Mouse (Mus musculus): ENCODE data around the gene Edar. TPM values are rescaled to one million over a fixed set of nuclear protein-coding genes. Genes with fewer than 3 reads are reported as not detected.
A peak's percentile ranks its signal among the peaks of the same experiment; 100 is the strongest.

Edar gene
- total RNA-seq, 2 experiments from 2014 or later, result 0.41 to 0.43 TPM

DNA sequence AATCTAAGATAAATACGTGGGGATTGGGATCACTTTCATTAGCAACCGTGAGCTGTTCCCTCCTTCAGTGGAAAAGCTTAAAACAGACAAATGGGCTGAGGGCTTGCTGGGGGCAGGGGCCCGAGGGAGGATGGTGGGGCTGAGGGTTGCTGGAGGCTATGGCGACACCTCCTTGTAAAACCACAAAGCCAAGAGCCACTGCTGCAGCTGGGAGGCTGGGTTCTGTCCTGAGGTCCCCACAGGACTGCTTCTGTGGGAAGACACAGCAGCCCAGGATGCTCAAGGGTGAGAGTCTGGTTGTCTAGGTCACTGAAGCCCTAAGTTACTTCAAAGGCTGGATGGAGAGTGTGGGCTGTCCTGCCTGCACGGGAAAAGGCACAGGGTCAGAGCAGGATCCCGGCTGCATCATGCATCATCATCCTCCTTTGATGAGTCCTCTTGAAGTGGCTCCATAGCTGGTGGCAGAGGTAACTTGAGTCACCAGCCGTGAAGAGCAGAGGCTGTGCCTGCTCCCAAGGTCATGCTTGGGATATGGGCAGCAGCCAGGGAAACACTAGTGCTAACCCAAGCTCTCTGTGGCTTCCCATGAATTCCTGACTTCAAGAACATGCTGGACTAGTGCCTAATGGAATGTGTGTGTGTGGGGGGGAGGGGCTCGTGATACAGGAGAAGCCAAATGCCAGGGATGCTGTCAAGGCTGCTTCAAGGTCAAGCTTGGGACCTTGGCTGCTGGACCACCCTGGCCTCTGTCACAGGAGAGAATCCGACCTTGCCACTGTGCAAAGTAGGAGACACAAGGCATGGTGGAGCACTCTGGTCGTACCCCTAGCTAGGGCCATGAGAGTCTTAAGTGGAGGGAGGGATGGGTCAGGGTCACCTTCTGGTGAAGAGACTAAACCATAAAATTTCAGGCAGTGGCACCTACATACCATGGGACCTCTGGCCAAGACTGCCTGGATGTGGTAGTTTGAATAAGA, 22.7 kb downstream of the Edar start:
- no peak for DNase-seq (ENCODE audit: extremely low spot score in 1 of 2, low spot score in 2 of 2)
- intact Hi-C loops (cut with DNase I), result no loop called here

DNA sequence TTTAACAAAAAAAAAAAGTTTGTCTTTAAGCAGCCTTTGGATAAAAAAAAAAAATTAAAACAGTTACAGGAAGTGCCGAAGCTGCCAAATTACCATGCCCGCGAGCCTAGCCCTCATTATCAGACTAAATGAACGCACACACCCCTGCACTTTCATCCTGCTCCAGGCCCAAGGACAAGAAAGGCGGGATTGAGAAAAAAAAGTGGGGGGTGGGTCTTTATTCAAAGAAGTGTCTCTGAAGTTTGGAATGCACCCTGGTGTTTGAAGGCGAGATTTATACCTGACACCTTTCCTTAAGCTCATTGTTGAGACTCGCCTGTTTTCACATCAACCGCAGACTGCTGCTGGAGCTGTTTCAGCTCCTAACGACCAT, 23.4 kb downstream of the Edar start:
- DNase-seq (ENCODE audit: extremely low spot score in 1 of 2, low spot score in 2 of 2), result no peak
- intact Hi-C loops (cut with DNase I), result no loop called here

DNA sequence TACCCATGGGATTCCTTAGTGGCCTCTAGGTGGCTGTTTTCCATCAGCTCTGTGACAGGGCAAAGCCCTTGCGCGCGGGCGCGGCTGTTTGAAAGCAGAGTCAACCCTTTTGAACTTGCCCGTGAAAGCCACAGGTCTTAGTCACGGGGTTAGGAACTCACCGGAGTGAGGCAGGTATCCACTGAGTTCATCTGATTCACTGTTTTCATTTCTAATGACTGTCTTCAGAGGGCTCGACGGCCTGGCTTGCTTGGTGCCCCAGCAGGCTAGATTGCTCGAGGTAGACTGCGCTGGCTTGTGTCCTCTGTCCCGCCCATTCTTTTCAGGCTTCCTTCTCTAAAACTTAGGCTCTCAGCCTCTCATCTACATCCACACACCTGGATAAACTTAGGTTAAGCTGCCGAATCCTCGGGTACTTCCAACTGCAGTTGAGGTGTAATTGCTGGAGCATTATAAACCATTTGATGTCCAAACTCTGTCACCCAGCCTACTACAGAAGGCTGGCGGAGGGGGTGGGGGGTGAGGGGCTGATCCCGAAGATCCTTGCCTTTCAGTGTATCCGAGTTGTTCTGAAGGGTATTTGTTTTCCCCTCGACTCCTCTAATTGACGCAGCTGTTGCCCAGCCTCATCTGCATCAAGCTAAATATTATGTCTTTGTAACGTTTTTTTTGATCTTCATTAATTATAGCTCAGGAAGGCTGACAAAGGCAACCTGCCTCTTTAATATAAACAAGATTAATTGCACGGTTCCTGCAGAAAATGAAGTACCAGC, 24.0 kb downstream of the Edar start:
- intact Hi-C loops (cut with DNase I), result no loop called here
- DNase-seq (ENCODE audit: extremely low spot score in 1 of 2, low spot score in 2 of 2), result no peak

DNA sequence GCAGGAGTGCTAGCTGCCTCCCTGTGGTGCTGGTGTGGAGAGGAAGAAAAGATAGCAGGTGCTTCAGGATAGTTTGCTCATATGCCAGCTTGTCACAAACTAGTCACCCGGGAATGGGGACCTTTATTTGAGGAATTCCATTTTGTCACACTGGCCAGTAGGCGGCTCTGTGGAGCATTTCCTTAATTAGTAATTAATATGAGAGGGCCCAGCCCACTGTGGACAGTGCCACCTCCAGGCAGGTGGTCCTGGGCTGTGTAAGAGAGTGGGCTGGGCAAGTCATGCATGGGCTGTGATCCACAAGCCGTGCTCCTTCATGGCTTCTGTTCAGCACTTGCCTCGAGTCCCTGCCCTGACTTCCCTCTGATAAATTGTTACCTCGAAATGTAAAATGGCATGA, 26.7 kb downstream of the Edar start:
- intact Hi-C loops (cut with DNase I), result no loop called here

DNA sequence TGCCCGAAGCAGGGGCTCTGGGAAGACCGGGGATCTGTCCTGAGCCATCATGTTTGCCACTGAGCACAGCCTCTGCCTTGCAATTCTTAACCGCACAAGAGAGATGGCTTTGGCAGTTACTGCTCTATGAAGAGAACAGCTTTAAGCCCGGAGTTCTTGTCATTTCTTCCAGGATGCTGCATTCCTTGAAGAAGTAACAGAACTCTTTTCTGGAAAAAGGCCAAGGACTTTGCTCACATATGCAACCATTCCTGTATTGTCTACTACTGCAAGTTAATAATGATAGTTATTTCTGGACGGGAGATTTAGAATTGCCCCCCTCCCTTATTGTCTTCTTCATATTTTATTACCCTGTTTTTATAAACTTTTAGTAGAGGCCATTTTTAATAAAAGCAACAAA, 30.8 kb downstream of the Edar start:
- intact Hi-C loops (cut with DNase I), result no loop called here
- no peak for DNase-seq (ENCODE audit: extremely low spot score in 1 of 2, low spot score in 2 of 2)

More for the DNA sequence above, 26.7 kb downstream of the Edar start:
- DNase-seq (ENCODE audit: extremely low spot score in 1 of 2, low spot score in 2 of 2), result no peak

DNA sequence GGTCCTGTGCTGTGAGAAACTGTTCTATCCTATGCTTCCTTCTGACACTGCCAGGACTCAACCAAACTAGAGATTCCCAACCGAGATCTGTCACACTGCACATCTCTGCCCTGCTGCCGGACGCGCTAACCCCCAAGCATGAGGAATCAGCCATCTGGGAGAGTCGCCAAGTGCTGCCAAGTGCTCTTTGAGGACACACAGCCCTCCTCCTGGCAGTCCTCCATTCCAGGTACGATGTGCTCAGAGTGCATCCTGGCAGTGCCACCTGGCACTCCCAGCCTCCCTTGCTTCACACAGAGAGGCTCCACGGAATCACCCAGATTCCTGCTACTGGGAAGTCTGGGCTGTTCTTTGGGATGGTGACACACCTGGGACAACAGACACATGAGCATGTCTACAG, 31.3 kb downstream of the Edar start:
- no peak for DNase-seq (ENCODE audit: extremely low spot score in 1 of 2, low spot score in 2 of 2)
- intact Hi-C loops (cut with DNase I), result no loop called here

DNA sequence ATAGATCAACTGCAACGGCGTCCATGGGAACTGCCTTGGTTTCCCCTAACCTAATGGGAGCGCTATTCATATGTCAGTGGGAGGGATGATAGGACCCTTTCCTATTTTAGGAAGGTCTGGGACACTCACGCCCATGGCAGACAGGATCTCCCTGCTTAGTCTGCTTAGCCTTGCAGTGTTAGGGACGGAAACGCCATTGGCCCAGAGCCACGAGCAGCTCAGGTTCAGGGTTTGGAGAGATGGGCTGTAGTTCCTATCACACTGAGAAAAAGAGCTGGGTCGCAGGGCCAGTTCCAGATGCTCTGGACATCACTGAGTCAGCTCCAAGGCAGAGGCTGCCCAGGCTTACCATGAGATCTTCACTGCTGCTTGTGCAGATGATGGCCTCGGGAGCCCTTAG, 32.5 kb downstream of the Edar start:
- intact Hi-C loops (cut with DNase I), result no loop called here
- no peak for DNase-seq (ENCODE audit: extremely low spot score in 1 of 2, low spot score in 2 of 2)

DNA sequence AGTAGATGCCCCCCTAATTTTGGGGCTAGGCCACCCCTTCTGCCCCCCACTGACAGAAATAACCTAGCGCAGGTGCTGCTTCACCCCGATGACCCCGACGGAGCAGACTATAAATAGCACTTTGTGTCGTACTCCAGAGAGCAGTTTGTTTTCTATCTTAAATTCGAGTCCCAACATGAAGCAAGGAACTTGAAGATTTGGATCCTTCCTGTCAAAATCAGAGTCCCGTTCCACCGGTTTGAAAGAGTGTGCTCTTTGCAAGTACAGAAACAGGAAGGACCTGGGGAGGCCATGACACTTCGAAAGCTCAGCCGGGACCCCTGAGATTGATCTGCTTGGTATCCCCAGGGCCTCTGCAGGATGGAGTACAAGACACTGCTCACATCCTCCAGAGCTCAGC, 33.8 kb downstream of the Edar start:
- intact Hi-C loops (cut with DNase I), result no loop called here
- DNase-seq (ENCODE audit: extremely low spot score in 1 of 2, low spot score in 2 of 2), result no peak

DNA sequence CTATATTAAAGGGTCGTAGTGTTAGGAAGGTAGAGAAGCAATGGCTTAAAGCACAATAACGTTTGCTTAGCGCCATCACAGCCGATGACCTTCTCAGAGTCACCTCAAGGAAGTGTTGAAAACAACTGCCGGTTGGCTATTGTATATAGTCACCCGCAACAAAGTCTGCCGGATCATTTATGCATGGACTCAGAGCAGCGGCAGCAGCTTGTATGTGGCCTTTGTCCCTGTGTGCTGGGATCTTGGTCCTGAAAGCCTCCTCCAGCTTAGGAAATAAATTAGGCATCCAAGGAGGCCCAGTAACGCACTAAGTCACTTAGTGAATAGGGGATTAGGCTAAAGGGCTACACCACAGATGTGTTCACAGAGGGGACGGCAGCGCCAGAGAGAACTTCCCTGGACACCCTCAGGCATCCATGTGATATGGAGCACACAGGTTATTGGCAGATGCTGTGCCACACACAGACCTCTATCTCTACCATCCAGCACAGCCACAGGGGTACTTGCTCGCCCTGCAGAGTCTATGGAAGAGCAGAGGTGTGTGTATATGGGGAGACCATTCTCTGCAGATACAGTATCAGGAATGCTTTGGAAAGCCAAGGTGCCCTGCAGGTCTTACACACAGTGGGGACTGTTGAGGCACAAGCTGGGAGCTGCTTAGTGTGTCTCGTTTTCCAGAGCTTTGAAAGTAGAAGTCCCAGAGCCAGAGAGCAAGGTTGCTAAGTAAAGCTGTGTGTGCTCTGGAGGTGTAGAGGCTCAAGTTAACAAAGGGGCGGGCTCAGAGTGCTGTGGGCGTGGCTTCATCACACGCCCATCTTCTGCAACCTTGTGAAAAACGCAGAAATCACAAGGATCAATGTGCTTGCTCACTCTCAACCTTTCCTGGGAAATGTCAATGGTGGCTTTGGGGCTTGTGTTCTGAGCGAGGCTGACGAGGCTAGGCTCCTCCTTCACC, 34.7 kb downstream of the Edar start:
- intact Hi-C loops (cut with DNase I), result no loop called here
- no peak for DNase-seq (ENCODE audit: extremely low spot score in 1 of 2, low spot score in 2 of 2)

DNA sequence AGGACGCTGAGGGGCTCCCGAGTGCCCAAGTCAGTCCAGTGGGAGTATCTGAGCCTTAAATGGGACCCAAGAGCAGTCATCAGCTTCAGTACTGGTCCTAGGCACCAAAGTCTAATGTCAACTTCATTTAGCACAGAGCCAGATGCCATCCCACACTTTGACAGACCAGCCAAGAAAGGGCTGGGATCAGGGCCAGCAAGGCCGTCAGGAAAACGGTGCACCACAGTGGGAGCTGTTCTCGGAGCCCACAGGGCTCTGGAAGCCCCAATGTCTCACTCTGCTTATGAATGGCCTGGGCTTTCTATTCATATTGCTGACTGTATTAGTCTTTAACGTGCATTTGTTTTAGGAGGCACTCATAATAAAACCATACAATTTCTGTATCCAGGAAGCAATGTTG, 36.2 kb downstream of the Edar start:
- no peak for DNase-seq (ENCODE audit: extremely low spot score in 1 of 2, low spot score in 2 of 2)
- intact Hi-C loops (cut with DNase I), result no loop called here

DNA sequence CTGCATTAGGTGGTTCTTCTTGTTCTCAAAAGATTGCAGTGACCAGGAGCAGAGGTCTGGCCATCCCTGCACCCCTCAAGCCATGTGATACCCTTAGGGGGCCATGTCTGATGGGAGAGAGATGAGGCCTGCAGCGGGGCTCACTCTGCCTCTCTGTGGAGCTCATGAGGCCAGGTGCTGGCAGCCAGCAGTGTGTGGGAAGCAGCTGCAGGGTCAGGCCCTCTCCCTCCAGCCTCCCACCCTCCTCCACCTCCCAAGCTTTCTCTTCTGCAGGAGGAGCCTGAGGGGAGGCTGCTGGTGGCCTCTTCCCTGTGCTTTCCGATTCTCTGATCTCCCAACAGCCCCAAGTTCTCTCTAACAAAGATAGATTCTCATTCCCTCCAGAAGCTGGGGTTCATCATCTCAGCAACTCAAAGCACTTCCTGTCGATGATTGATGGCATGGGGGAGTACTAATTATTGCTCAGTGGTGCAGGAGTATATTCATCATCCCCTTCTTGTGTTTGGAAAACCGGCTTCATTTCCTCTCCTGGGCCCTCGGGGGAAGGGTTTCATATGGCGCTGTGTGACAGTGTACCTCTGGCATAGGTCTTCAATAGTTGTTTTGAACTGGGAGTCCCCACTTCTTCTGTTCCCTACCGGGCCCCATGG, 38.9 kb downstream of the Edar start:
- DNase-seq (ENCODE audit: extremely low spot score in 1 of 2, low spot score in 2 of 2), result no peak
- intact Hi-C loops (cut with DNase I), result no loop called here

DNA sequence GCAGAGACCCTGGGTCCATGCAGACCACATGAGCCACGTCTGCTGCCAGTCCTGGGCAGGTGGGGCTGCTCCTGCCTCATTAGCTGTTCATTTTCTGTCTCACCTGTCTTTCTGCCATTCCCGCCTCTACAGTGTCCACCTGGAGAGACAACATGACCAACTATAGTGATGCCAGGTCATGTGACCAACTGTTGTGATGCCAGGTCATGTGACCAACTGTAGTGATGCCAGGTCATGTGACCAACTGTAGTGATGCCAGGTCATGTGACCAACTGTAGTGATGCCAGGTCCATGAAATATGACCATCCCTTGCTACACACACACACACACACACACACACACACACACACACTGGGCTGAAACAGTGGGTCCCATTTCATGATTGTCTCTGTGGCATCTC, 41.9 kb downstream of the Edar start:
- no peak for DNase-seq (ENCODE audit: extremely low spot score in 1 of 2, low spot score in 2 of 2)
- intact Hi-C loops (cut with DNase I), result no loop called here

DNA sequence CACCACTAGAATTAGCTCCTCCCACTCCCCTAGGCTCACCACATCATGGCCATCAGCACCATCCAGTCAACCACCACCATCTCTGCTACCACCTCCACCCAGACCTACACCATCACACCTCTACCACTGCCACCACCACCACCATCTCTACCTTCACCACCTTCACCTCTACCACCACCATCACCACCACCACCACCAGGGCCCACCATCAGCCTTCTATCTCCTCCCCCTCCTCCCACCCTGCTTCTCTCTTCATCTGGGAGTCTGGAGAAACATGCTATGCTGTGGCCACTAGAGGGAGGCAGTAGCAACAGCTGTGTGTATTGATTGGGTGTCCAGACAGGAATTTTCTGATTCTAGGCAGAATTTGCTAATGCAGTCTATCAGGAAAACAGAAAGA, 47.9 kb downstream of the Edar start:
- intact Hi-C loops (cut with DNase I), result loop anchor here (5.0 kb wide), 1 partner anchor 45 kb away; no protein-coding TSS in a partner anchor

DNA sequence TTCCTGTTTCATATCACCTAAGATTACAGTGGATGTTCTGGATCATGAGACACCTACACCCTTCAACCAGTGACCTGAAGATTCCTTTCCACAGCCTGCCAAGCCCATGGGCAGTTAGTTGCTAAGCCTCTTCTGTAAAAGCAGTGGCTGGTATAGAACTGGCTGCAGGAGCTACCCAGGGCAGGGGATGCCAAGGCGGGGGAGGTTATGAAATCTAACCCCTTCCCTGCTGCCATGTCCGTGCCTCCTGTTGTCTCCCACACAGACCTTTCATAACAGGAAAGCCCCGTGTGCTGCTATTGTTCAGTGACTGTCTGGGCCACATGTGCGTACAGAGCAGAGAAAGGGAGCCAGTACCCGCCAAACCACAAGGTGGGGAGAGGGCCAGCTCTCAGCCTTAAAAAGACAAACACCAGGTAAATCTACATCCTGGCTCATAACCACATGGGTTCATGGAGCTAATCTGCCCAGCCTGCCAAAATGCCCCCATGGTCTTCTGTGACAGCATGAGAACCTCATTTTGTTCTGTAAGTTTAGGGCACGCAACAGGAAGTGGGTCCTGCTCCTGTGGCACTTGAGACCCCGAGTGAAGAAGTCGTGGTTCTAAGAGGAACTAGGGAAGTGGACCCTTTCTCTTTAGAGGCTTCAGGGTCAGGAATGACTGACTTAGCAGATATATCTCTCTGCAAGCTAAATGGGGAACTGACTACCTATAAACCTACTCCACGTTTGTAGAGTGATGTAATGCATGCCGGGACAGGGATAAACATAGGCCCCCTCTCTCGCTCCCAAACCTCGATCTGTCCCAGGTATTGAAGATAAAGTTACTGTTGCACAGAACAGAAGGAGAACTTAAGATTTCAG, 50.4 kb downstream of the Edar start:
- intact Hi-C loops (cut with DNase I), result loop anchor here (5.0 kb wide), 1 partner anchor 47 kb away; no protein-coding TSS in a partner anchor
- DNase-seq (ENCODE audit: extremely low spot score in 1 of 2, low spot score in 2 of 2), result no peak

More for the DNA sequence above, 47.9 kb downstream of the Edar start:
- peak; percentile 48 to 63 for DNase-seq (ENCODE audit: extremely low spot score in 1 of 2, low spot score in 2 of 2)

DNA sequence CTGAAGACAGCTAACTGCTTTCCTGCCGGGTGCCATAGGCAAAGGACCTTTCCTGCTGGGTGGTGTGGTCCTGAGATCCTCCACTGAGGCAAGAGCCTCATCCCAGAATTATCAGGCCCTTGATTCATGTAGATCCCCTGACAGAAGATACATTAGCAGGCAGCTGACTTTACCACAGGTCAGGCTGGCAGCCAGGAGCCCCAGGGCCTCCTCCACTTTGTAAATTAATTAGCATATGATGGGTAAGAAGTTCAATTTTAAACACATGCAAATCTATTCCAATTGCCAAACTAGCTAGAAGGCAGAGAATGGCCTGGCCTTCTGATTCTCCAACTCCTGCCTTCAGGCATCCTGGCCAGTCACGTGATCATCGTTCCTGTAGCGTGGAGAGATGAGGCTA, 56.2 kb downstream of the Edar start:
- intact Hi-C loops (cut with DNase I), result no loop called here
- no peak for DNase-seq (ENCODE audit: extremely low spot score in 1 of 2, low spot score in 2 of 2)

DNA sequence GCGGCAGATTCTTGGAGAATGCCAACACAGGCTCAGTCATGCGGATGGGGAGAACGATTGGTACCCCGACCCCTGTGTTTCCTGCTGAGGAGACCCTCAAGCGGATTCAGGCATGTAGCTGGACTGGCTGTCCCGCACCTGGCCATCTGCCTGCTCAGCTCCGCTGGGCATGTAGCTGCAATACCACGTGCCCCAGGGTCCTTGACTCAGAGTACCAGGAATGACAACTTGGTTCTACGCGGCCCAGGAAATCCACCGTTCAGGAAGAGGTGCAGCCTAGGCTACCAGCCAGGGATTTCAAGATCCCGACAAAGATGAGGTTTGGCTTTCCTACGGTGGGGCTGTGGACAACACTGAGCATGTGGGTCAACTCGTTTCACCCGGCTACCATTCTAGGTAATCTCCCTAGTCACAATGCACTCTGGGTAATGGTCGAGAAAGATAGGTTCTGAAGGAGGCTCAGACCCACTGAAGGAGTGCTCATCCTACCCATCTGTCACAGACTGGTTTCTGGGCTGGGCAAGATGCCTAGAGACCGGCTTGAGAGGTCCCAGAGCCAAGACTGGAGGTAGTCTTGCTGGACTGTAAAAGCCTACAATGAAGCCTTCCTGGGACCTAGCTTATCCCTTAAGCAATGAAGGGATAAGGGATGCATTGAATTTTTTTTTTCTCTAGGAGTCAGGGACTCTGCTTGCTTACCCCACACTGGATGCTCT, 56.8 kb downstream of the Edar start:
- DNase-seq (ENCODE audit: extremely low spot score in 1 of 2, low spot score in 2 of 2), result no peak
- intact Hi-C loops (cut with DNase I), result no loop called here

DNA sequence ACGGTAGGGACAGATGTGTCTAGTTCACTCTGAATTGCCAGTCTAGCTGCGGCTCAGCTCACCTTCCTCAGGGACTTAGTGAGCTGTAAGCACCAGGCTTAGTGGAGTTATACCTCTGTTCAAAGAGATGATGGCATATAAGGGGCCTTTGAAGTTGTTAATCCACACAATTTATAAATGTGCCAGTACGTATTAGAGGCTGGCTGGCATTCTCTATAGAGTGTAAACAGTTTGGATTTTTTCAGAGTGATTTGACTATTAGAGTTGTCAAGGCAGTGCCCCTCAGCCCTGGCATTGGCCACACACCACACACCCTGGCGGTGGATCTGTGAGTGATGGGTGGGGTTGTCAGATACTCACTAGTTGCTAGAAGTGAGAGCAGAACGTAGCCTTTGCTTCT, 58.9 kb downstream of the Edar start:
- intact Hi-C loops (cut with DNase I), result no loop called here
- DNase-seq (ENCODE audit: extremely low spot score in 1 of 2, low spot score in 2 of 2), result no peak

Data from left cerebral cortex, postnatal 10 days (tissue).